Mouse (Mus musculus): ENCODE data around the gene Gltpd2. TPM values are rescaled to one million over a fixed set of nuclear protein-coding genes. Genes with fewer than 3 reads are reported as not detected.

The Gltpd2 gene
- total RNA-seq, 2 experiments from 2014 or later: not detected

GRCm38 (mm10) chr11:70563470-70564275 lies 44.7 kb downstream of the Gltpd2 start:
- peak; percentile 40 to 60 for DNase-seq

- no peak for DNase-seq
Observed at GRCm38 (mm10) chr11:70564276-70564873, 45.4 kb downstream of the Gltpd2 start.

GRCm38 (mm10) chr11:70566586-70566985 lies 47.6 kb downstream of the Gltpd2 start:
- DNase-seq: no peak

Other genes starting within 250 kb of the Gltpd2 start
- gene Alox12e, start 196.6 kb upstream of the Gltpd2 start, total RNA-seq (2021): not detected
- gene Alox15, start 167.2 kb upstream of the Gltpd2 start, total RNA-seq (2021): 1 to 10 TPM; 4.0 to 7.2 TPM
- gene Pelp1, start 109.2 kb upstream of the Gltpd2 start, total RNA-seq (2021): 10 to 100 TPM; 19.0 to 19.3 TPM
- gene Arrb2, start 86.6 kb upstream of the Gltpd2 start, total RNA-seq (2021): 10 to 100 TPM; 11.3 to 12.5 TPM
- 1 to 10 TPM; 7.5 to 8.2 TPM for gene Med11, start 67.3 kb upstream of the Gltpd2 start, total RNA-seq (2021)
- 1 to 10 TPM; 1.7 to 2.8 TPM for gene Zmynd15, start 59.8 kb upstream of the Gltpd2 start, total RNA-seq (2021)
- 1 to 10 TPM; 8.3 to 9.9 TPM for gene Cxcl16, start 59.2 kb upstream of the Gltpd2 start, total RNA-seq (2021)
- 1 to 10 TPM; 1.4 to 2.4 TPM for gene Tm4sf5, start 14.0 kb upstream of the Gltpd2 start, total RNA-seq (2021)
- gene Vmo1, start 4.6 kb upstream of the Gltpd2 start, total RNA-seq (2021): not detected
- gene Psmb6, start 6.2 kb downstream of the Gltpd2 start, total RNA-seq (2021): 100 to 1,000 TPM; 226 to 256 TPM
- gene Gm40193, start 13.7 kb downstream of the Gltpd2 start, total RNA-seq (2021): not detected
- gene Pld2, start 20.9 kb downstream of the Gltpd2 start, total RNA-seq (2021): 1 to 10 TPM; 5.9 to 6.1 TPM
- gene Mink1, start 43.7 kb downstream of the Gltpd2 start, total RNA-seq (2021): 10 to 100 TPM; 41.3 to 48.0 TPM
- gene 4930544D05Rik, start 96.7 kb downstream of the Gltpd2 start, total RNA-seq (2021): not detected
- gene Chrne, start 100.0 kb downstream of the Gltpd2 start, total RNA-seq (2021): not detected
- gene Gp1ba, start 119.9 kb downstream of the Gltpd2 start, total RNA-seq (2021): under 1 TPM; 0.21 to 0.35 TPM
- gene Rnf167, start 128.0 kb downstream of the Gltpd2 start, total RNA-seq (2021): 10 to 100 TPM; 51.4 to 63.0 TPM
- 100 to 1,000 TPM; 619 to 711 TPM for gene Slc25a11, start 128.3 kb downstream of the Gltpd2 start, total RNA-seq (2021)
- gene Pfn1, start 135.4 kb downstream of the Gltpd2 start, total RNA-seq (2021): 100 to 1,000 TPM; 303 to 305 TPM
- 1,000 to 10,000 TPM; 1,596 to 1,839 TPM for gene Eno3, start 138.0 kb downstream of the Gltpd2 start, total RNA-seq (2021)
- 10 to 100 TPM; 89.3 to 93.9 TPM for gene Spag7, start 150.2 kb downstream of the Gltpd2 start, total RNA-seq (2021)
- gene Camta2, start 168.9 kb downstream of the Gltpd2 start, total RNA-seq (2021): 10 to 100 TPM; 34.0 to 36.9 TPM
- gene Inca1, start 181.0 kb downstream of the Gltpd2 start, total RNA-seq (2021): 1 to 10 TPM; 6.1 to 7.7 TPM
- gene Kif1c, start 181.4 kb downstream of the Gltpd2 start, total RNA-seq (2021): 100 to 1,000 TPM; 469 to 485 TPM
- gene Zfp3, start 245.0 kb downstream of the Gltpd2 start, total RNA-seq (2021): 1 to 10 TPM; 7.5 to 7.7 TPM

Data from heart, adult 18-20 months (tissue).